Mouse (Mus musculus) right cerebral cortex, postnatal 25 days (tissue): ENCODE measurements around the gene Gm4788.
"Not testable (repeated sequence)": the region's sequence is repeated elsewhere in the genome, so short reads cannot be mapped to it uniquely, and the experiment has no call there.

Experiments
- DNase-seq: peaks from one replicate; pipeline ENCODE4 v3.0.0; 2022

The Gm4788 gene

GRCm38 (mm10) chr1:139781143-139781542, at the start of gene Gm4788:
Gene Gm4788, minus strand, starts transcription at chr1:139781243.
- no peak for DNase-seq

- DNase-seq = no peak
Observed at GRCm38 (mm10) chr1:139808594-139808993, 27.6 kb upstream of the Gm4788 start.

- not testable (repeated sequence) for DNase-seq
Observed at GRCm38 (mm10) chr1:139769913-139770312, 11.1 kb downstream of the Gm4788 start.

GRCm38 (mm10) chr1:139716681-139717080, 64.4 kb downstream of the Gm4788 start:
- not testable (repeated sequence) for DNase-seq

GRCm38 (mm10) chr1:139716249-139716648, 64.8 kb downstream of the Gm4788 start:
- DNase-seq = not testable (repeated sequence)

- not testable (repeated sequence) for DNase-seq
Observed at GRCm38 (mm10) chr1:139649921-139650320, 131.1 kb downstream of the Gm4788 start.
